21 mouse cellular contexts compared by ENCODE assay signal in genomic region chr12:87313098-87313497, GRCm38 (mm10). TPM values are rescaled to one million over a fixed set of nuclear protein-coding genes. Genes with fewer than 3 reads are reported as not detected.
"Had no signal": no experiment of that assay in that cellular context is flagged by ENCODE, and none has a peak within 500 bp of the region (broad histone marks: within the 10 kb centered on the region; RNA-seq: fewer than 3 reads in every experiment).

No protein-coding gene starts in this region.

- H3K4me1 ChIP-seq: lung, embryonic 15.5 days; midbrain, embryonic 13.5 days; midbrain, embryonic 15.5 days; neural tube, embryonic 13.5 days; neural tube, embryonic 15.5 days had no signal

- ATAC-seq: lung, postnatal 0 days; midbrain, embryonic 13.5 days; midbrain, embryonic 15.5 days had no signal

- H3K4me3 ChIP-seq: lung, embryonic 15.5 days; megakaryocyte, embryonic 14.5 days; midbrain, embryonic 13.5 days; midbrain, embryonic 15.5 days; neural tube, embryonic 13.5 days; neural tube, embryonic 15.5 days had no signal

- H3K27ac ChIP-seq: lung, embryonic 15.5 days; macrophage; midbrain, embryonic 13.5 days; midbrain, embryonic 15.5 days; neural tube, embryonic 13.5 days; neural tube, embryonic 15.5 days had no signal

- H3K9me3 ChIP-seq: lung, embryonic 15.5 days; megakaryocyte, embryonic 14.5 days; midbrain, embryonic 13.5 days; midbrain, embryonic 15.5 days; neural tube, embryonic 13.5 days; neural tube, embryonic 15.5 days had no signal

- H3K9ac ChIP-seq: lung, embryonic 15.5 days; midbrain, embryonic 13.5 days; midbrain, embryonic 15.5 days; neural tube, embryonic 13.5 days; neural tube, embryonic 15.5 days had no signal

- DNase-seq: lung, adult 2 months; lung, postnatal 14 days; lung, postnatal 36 days; retina, postnatal 1 day; right cerebral cortex, adult 18-20 months; right cerebral cortex, postnatal 25 days; right cerebral cortex, postnatal 4 days; spleen, adult 18-20 months; thymus, adult 18-20 months; thymus, postnatal 14 days; thymus, postnatal 36 days had no signal

RNA-seq across cellular contexts. Expression of gene Ism2, which starts 13.6 kb away (rescaled TPM):
- total RNA-seq: megakaryocyte progenitor cell, adult 5-6 weeks; monocyte, adult 5-6 weeks had no signal
